ENCODE assay signal across 8 mouse cellular contexts in genomic region chr3:127552973-127553719, GRCm38 (mm10). TPM values are rescaled to one million over a fixed set of nuclear protein-coding genes. Genes with fewer than 3 reads are reported as not detected.
DNase-seq lines count a peak whose midpoint lies in the region; ATAC-seq and TF ChIP-seq lines count a peak whose summit lies in the region.

Gene Larp7 (minus strand): TSS chr3:127553349.
Gene Zgrf1 (plus strand): TSS chr3:127553489.

- peak within 1 kb of the TSS; percentile 82 for H3K9ac ChIP-seq in embryonic facial prominence, embryonic 13.5 days
- H3K9ac ChIP-seq in limb, embryonic 12.5 days (replicated peaks): peak within 1 kb of the TSS; percentile 74
- peak within 1 kb of the TSS; percentile 67 for H3K9ac ChIP-seq in midbrain, embryonic 15.5 days

- under 1% methylated on average over 73 of the region's 73 CpGs for WGBS in embryonic facial prominence, embryonic 13.5 days
- under 1% methylated on average over 73 of the region's 73 CpGs for WGBS in kidney, adult 2 months
- under 1% methylated on average over 72 of the region's 73 CpGs for WGBS in limb, embryonic 12.5 days
- under 1% methylated on average over 73 of the region's 73 CpGs for WGBS in midbrain, embryonic 15.5 days
- under 1% methylated on average over 73 of the region's 73 CpGs for WGBS in spleen, adult 2 months

- H3K27ac ChIP-seq in embryonic facial prominence, embryonic 13.5 days: peak within 1 kb of the TSS; percentile 94
- peak within 1 kb of the TSS; percentile 94 for H3K27ac ChIP-seq in kidney, adult 2 months (ENCODE audit: insufficient read depth, low read depth, low read length)
- peak within 1 kb of the TSS; percentile 93 for H3K27ac ChIP-seq in limb, embryonic 12.5 days
- H3K27ac ChIP-seq in midbrain, embryonic 15.5 days: peak within 1 kb of the TSS; percentile 95
- H3K27ac ChIP-seq in spleen, adult 2 months (ENCODE audit: insufficient read depth, low read length): peak within 1 kb of the TSS; percentile 97

- H3K4me1 ChIP-seq in embryonic facial prominence, embryonic 13.5 days: peaks cover 11% of the 10 kb centered on the region
- no peaks in the 10 kb centered on the region; the same call in 1 of the 2 replicates for H3K4me1 ChIP-seq in kidney, adult 2 months (ENCODE audit: control insufficient read depth, insufficient read depth, low read length)
- H3K4me1 ChIP-seq in limb, embryonic 12.5 days (replicated peaks): peaks cover 13% of the 10 kb centered on the region
- peaks cover 7% of the 10 kb centered on the region for H3K4me1 ChIP-seq in midbrain, embryonic 15.5 days
- peaks cover 2% of the 10 kb centered on the region; the same call in 1 of the 2 replicates for H3K4me1 ChIP-seq in spleen, adult 2 months (ENCODE audit: control insufficient read depth, insufficient read depth, insufficient read length)

- TF ChIP-seq POLR2A in kidney, adult 2 months (IDR thresholded peaks at IDR 0.05; ENCODE audit: low read depth, low read length): no peak
- TF ChIP-seq POLR2A in spleen, adult 2 months (IDR thresholded peaks at IDR 0.05; ENCODE audit: low read depth, low read length): no peak; the same call in 1 of the 2 replicates

- TF ChIP-seq CTCF in kidney, adult 2 months (conservative IDR thresholded peaks at IDR 0.05; ENCODE audit: insufficient read depth, insufficient read length, low read depth, low read length): no peak
- TF ChIP-seq CTCF in spleen, adult 2 months (IDR thresholded peaks at IDR 0.05; ENCODE audit: extremely low read depth, insufficient read depth, insufficient read length, insufficient replicate concordance): no peak

- peak; percentile 99 for ATAC-seq in embryonic facial prominence, embryonic 13.5 days (ENCODE audit: insufficient number of reproducible peaks, insufficient read depth, low FRiP score, low TSS enrichment, low read depth)
- ATAC-seq in limb, embryonic 12.5 days (ENCODE audit: insufficient number of reproducible peaks, insufficient read depth, low FRiP score, low TSS enrichment, low read depth): peak; percentile 99
- peak; percentile 99 for ATAC-seq in midbrain, embryonic 15.5 days (replicated peaks)

- H3K9me3 ChIP-seq in embryonic facial prominence, embryonic 13.5 days: no peaks in the 10 kb centered on the region
- no peaks in the 10 kb centered on the region for H3K9me3 ChIP-seq in limb, embryonic 12.5 days
- no peaks in the 10 kb centered on the region for H3K9me3 ChIP-seq in midbrain, embryonic 15.5 days

- peaks cover 19% of the 10 kb centered on the region for H3K36me3 ChIP-seq in embryonic facial prominence, embryonic 13.5 days
- no peaks in the 10 kb centered on the region for H3K36me3 ChIP-seq in kidney, adult 2 months (ENCODE audit: control insufficient read depth, insufficient read depth, low read length)
- peaks cover 21% of the 10 kb centered on the region for H3K36me3 ChIP-seq in limb, embryonic 12.5 days
- no peaks in the 10 kb centered on the region for H3K36me3 ChIP-seq in midbrain, embryonic 15.5 days (replicated peaks)
- H3K36me3 ChIP-seq in spleen, adult 2 months (ENCODE audit: control insufficient read depth, insufficient read depth, low read length): no peaks in the 10 kb centered on the region

- H3K4me2 ChIP-seq in embryonic facial prominence, embryonic 13.5 days: peak within 1 kb of the TSS; percentile 70
- H3K4me2 ChIP-seq in limb, embryonic 12.5 days: peak within 1 kb of the TSS; percentile 67
- H3K4me2 ChIP-seq in midbrain, embryonic 15.5 days: peak within 1 kb of the TSS; percentile 85

- H3K27me3 ChIP-seq in embryonic facial prominence, embryonic 13.5 days: no peaks in the 10 kb centered on the region
- no peaks in the 10 kb centered on the region for H3K27me3 ChIP-seq in kidney, adult 2 months (replicated peaks; ENCODE audit: control insufficient read depth, insufficient read depth, low read length)
- no peaks in the 10 kb centered on the region for H3K27me3 ChIP-seq in limb, embryonic 12.5 days
- no peaks in the 10 kb centered on the region for H3K27me3 ChIP-seq in midbrain, embryonic 15.5 days (replicated peaks)
- no peaks in the 10 kb centered on the region for H3K27me3 ChIP-seq in spleen, adult 2 months (ENCODE audit: control insufficient read depth, insufficient read depth, low read length)

- peak within 1 kb of the TSS; percentile 85 for H3K4me3 ChIP-seq in embryonic facial prominence, embryonic 13.5 days
- H3K4me3 ChIP-seq in kidney, adult 2 months (ENCODE audit: insufficient read depth, low read depth, low read length): peak within 1 kb of the TSS; percentile 95
- peak within 1 kb of the TSS; percentile 78 for H3K4me3 ChIP-seq in limb, embryonic 12.5 days (replicated peaks)
- H3K4me3 ChIP-seq in midbrain, embryonic 15.5 days: peak within 1 kb of the TSS; percentile 74
- peak within 1 kb of the TSS; percentile 77 for H3K4me3 ChIP-seq in spleen, adult 2 months (ENCODE audit: extremely low read depth, insufficient read depth, insufficient read length)

- peak; percentile 99 for DNase-seq in 3134 (ENCODE audit: extremely low read depth, insufficient read length, low spot score)
- DNase-seq in adrenal gland, postnatal 36 days: peak; percentile 98 to 99
- peak; percentile 98 to 99 for DNase-seq in heart, adult 18-20 months
- DNase-seq in kidney, adult 2 months: peak; percentile 99
- DNase-seq in spleen, adult 2 months (ENCODE audit: low read depth in 1 of 2, low spot score in 2 of 2): peak; percentile 97 to 98

RNA-seq across cellular contexts. Expression of gene Larp7, which starts in this region (rescaled TPM):
- total RNA-seq in adrenal gland, postnatal 36 days (2021): 10 to 100 TPM; 21.8 to 23.7 TPM
- 60.0 and 69.1 TPM in 2 replicates for polyA plus RNA-seq in embryonic facial prominence, embryonic 13.5 days (2015; fragmentation: Nextera tagmentation; extraction: Ambion mirVana)
- 10 to 100 TPM; 21.8 to 23.0 TPM for total RNA-seq in heart, adult 18-20 months (2021)
- polyA plus RNA-seq in kidney, adult 2 months (2012; rRNA removed): 1.6 and 2.6 TPM in 2 replicates
- polyA plus RNA-seq in limb, embryonic 12.5 days (2016; fragmentation: Nextera tagmentation; extraction: Ambion mirVana): 66.2 and 71.0 TPM in 2 replicates
- 25.3 and 26.0 TPM in 2 replicates for polyA plus RNA-seq in midbrain, embryonic 15.5 days (2015; fragmentation: Nextera tagmentation; extraction: Ambion mirVana)
- polyA plus RNA-seq in spleen, adult 2 months (2012; rRNA removed): 0.95 and 1.1 TPM in 2 replicates

RNA-seq across cellular contexts. Expression of gene Zgrf1, which starts in this region (rescaled TPM):
- total RNA-seq in adrenal gland, postnatal 36 days (2021): 1 to 10 TPM; 1.3 to 1.5 TPM
- 12.0 and 12.2 TPM in 2 replicates for polyA plus RNA-seq in embryonic facial prominence, embryonic 13.5 days (2015; fragmentation: Nextera tagmentation; extraction: Ambion mirVana)
- under 1 TPM; 0.52 to 0.69 TPM for total RNA-seq in heart, adult 18-20 months (2021)
- 0.23 and 0.25 TPM in 2 replicates for polyA plus RNA-seq in kidney, adult 2 months (2012; rRNA removed)
- polyA plus RNA-seq in limb, embryonic 12.5 days (2016; fragmentation: Nextera tagmentation; extraction: Ambion mirVana): 13.0 and 16.0 TPM in 2 replicates
- 2.8 and 3.3 TPM in 2 replicates for polyA plus RNA-seq in midbrain, embryonic 15.5 days (2015; fragmentation: Nextera tagmentation; extraction: Ambion mirVana)
- 0.56 and 0.72 TPM in 2 replicates for polyA plus RNA-seq in spleen, adult 2 months (2012; rRNA removed)

Comparison
In these comparisons a context has a peak if more than half of its experiments do, and no peak if none do; other contexts are left out.
1. Peak in every context shown above with its lines: DNase-seq, ATAC-seq, H3K4me3 ChIP-seq and H3K27ac ChIP-seq.